Mouse (Mus musculus): ENCODE measurements around the gene Gm29094. TPM values are rescaled to one million over a fixed set of nuclear protein-coding genes. Genes with fewer than 3 reads are reported as not detected.
"Not testable (repeated sequence)": the region's sequence is repeated elsewhere in the genome, so short reads cannot be mapped to it uniquely, and the experiment has no call there.

Gene Gm29094
- polyA plus RNA-seq (2016; fragmentation: Nextera tagmentation; extraction: Ambion mirVana): not detected in 2 replicates

DNA sequence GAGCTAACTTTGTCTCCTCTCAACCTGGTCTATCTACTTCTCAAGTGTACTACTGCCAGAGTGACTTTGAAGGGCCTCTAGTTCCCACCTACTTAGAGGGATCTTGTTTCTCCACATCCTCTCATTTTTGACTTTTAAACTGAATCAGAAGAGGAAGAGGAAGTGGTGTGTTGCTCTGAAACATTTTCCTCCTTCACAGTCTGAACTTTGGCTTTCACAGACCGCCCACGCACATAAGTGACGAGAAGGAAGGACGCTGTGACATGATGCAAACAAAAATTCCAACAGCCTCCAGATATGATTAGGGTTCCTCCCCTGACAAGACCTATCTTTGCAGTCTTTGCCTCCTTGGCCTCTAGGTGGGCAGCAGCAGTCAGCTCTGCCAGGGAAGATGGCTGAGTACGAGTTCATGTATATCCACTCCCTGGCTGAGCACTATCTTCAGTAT is at the start of gene Gm29094, which contains the start of gene Bcl2a1b:
Gm29094 (plus strand) TSS at position 411 of the 448 bp plus-strand sequence.
Bcl2a1b (plus strand) TSS at position 241 of the 448 bp plus-strand sequence.
- H3K27ac ChIP-seq; H3K4me2 ChIP-seq; H3K9me3 ChIP-seq (replicated peaks); ATAC-seq; H3K4me1 ChIP-seq; H3K27me3 ChIP-seq (replicated peaks); H3K9ac ChIP-seq; H3K4me3 ChIP-seq; H3K36me3 ChIP-seq: not testable (repeated sequence)
- WGBS (ENCODE audit: insufficient replicate concordance): 35% methylated on average over 5 of the region's 5 CpGs

DNA sequence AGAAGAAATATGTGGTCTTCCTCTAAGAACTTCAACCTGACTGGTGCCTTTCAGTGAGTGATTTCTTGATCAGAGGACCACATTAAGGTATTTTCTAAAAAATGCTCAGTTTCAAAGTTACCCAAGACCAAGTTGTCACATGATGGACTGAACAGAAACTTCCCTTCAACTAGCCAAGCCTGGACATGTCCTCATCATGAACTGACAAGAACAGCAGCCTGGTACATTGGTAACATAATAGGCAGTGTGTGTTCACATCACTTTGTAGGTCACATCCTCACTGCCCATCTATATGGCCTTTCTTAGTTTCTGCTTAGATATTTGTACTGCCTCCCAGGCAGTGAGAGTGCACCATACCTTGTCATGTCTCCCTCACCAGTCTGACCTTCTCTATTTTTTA is 26.6 kb upstream of the Gm29094 start:
- not testable (repeated sequence) for H3K27me3 ChIP-seq (replicated peaks)

DNA sequence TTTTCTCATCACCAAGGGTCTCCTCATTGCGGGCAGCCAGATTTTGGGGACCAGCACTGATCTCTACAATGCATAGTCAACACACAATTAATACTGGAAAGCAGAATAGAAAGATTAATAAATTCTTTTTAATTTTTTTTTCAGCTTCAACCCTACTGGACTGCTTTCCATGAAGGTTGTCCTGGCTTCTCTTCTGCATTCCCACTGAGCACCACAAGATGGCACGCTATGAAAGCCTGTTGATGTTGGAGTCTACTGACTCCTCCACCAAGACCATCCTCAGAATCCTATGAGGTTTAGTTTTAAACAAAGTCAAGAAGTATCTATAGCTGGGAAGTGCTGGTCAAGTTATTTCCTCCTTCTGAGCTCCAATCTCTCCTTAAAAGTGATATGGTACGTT is 20.3 kb upstream of the Gm29094 start:
- not testable (repeated sequence) for ATAC-seq
- WGBS (ENCODE audit: insufficient replicate concordance): 28% methylated on average over 2 of the region's 3 CpGs

More for the DNA sequence above, 26.6 kb upstream of the Gm29094 start:
- not testable (repeated sequence) for H3K9me3 ChIP-seq (replicated peaks); ATAC-seq; H3K4me2 ChIP-seq; H3K36me3 ChIP-seq; H3K27ac ChIP-seq; H3K4me1 ChIP-seq; H3K9ac ChIP-seq; H3K4me3 ChIP-seq

DNA sequence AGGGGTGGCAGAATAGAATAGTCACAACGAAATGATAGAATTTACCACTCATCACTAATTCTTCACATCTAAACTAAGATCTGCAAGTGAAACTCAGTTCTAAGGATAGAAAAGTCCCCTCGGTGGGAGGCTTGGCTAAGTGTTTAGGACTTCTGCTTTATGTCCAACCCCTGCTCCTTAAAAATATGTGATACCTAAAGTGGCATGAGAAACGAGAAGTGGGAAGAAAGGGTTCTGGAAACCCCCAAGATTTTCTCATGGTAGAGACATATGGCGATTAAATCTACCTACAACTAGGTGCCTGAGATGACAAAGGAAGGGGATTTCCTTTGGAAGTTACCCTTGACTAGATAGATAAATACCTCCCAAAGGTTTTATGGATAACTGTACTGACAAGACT is 19.7 kb upstream of the Gm29094 start:
- not testable (repeated sequence) for H3K36me3 ChIP-seq; H3K27ac ChIP-seq; H3K4me2 ChIP-seq; H3K4me1 ChIP-seq; ATAC-seq; H3K4me3 ChIP-seq; H3K27me3 ChIP-seq (replicated peaks); H3K9me3 ChIP-seq (replicated peaks); H3K9ac ChIP-seq
- WGBS (ENCODE audit: insufficient replicate concordance): 41% methylated on average over 4 of the region's 4 CpGs

More for the DNA sequence above, 20.3 kb upstream of the Gm29094 start:
- H3K4me2 ChIP-seq; H3K4me1 ChIP-seq; H3K27me3 ChIP-seq (replicated peaks); H3K4me3 ChIP-seq; H3K36me3 ChIP-seq; H3K27ac ChIP-seq; H3K9me3 ChIP-seq (replicated peaks); H3K9ac ChIP-seq: not testable (repeated sequence)

DNA sequence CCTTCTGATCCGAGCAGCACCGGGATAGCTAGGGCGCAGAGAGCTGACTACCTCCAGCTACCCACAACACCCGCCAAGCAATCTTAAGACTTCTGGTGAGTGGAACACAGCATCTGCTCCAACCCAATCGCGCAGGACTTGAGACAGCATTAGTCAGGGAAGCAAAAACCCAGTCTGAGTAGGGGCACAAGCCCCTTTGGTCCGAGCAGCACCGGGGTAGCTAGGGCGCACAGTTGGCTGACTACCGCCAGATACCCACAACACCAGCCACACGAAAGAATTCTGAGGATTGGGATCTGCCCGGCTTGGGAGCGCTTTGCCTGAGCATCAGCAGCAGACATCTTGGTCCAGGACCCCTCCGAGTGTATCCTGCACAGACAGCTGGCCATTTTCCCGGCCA is 12.2 kb upstream of the Gm29094 start:
- 54% methylated on average over 15 of the region's 15 CpGs for WGBS (ENCODE audit: insufficient replicate concordance)
- H3K4me2 ChIP-seq; ATAC-seq; H3K9ac ChIP-seq; H3K36me3 ChIP-seq; H3K27me3 ChIP-seq (replicated peaks); H3K9me3 ChIP-seq (replicated peaks); H3K27ac ChIP-seq; H3K4me1 ChIP-seq; H3K4me3 ChIP-seq: not testable (repeated sequence)

DNA sequence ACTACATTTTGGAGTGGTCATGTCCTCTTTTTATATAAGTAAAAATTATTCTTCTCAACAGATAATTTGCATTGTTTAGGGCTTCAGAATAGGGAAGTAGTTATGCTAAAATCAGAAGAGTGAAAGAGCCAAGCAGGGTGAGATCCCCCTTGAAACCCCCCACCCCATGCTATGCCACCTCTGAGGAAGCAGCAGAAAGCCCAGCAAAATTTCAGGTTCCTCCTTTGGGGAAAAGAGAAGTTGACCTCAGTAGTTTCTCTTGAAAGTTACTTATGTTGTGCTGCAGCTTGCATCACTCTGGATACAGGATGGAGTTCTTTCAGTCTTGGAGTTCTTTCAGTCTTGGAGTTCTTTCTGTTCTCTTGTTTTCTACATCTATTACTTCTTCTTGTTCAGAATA is 3.7 kb upstream of the Gm29094 start:
- not testable (repeated sequence) for H3K27me3 ChIP-seq (replicated peaks); H3K9me3 ChIP-seq (replicated peaks); ATAC-seq; H3K36me3 ChIP-seq; H3K9ac ChIP-seq; H3K4me1 ChIP-seq; H3K27ac ChIP-seq; H3K4me2 ChIP-seq; H3K4me3 ChIP-seq

DNA sequence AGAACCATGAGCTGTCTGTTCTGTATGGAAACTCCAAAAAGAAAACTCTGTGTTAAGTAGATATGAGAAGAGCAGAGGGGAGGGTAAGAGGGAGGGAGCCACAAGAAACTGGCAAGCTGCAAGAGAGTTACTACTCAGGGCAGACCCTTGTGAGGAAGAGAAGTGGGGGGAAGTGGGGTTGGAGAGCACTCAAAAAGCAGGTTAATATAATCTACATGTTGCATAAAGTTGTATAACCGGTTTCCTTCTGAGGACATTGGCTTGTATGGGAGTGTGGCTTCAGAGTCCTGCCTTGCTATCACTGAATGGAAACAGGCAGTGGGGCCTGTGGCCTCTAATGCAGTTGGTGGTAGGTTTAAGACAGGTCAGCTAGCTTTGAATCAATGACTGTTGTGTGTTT is 1.7 kb upstream of the Gm29094 start:
- not testable (repeated sequence) for H3K4me2 ChIP-seq; H3K9me3 ChIP-seq (replicated peaks); H3K9ac ChIP-seq; ATAC-seq; H3K27ac ChIP-seq; H3K36me3 ChIP-seq; H3K4me3 ChIP-seq; H3K27me3 ChIP-seq (replicated peaks); H3K4me1 ChIP-seq
- WGBS (ENCODE audit: insufficient replicate concordance): 57% methylated on average over 1 of the region's 1 CpGs

DNA sequence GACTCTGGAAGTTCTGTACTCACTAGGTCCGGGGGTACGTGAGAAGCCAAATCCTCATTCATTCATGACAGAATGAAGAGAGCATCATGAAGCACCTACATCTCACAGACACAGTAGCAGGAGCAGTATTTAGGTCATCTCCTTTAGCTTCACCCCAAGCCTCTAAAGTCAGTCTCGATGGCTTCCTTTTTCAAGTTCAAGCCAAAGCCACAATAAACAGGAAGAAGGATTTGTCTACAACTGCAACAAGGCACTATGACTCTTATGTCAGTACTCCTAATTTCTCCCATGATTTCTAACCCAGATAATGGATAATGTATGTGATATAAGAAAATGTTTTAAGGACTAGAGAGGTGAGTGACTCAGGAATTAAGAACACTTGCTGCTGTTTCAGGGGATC is 830 bp upstream of the Gm29094 start:
- H3K4me2 ChIP-seq; H3K27ac ChIP-seq; H3K4me1 ChIP-seq; H3K36me3 ChIP-seq; ATAC-seq; H3K9me3 ChIP-seq (replicated peaks); H3K4me3 ChIP-seq; H3K27me3 ChIP-seq (replicated peaks); H3K9ac ChIP-seq: not testable (repeated sequence)
- 61% methylated on average over 3 of the region's 3 CpGs for WGBS (ENCODE audit: insufficient replicate concordance)

DNA sequence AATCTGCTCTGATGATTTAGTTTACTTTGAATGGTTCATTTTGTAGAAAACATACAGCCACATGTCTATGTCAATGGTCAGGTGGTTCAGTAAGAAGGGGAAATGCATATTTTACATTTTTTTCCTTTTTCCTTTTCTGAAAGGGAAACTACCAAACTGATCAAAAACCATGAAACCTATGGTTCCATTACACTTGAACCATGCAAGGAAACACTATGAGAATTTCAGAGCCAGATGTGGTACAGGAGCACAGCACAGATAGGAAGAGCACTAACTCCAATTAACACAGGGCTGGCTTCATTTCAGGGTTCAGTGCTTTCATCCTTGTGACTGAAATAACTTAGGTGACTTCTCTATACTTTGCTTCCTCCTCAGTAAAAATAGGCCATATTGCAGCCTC is 3.1 kb downstream of the Gm29094 start:
- H3K4me1 ChIP-seq; H3K36me3 ChIP-seq; H3K27me3 ChIP-seq (replicated peaks); H3K27ac ChIP-seq; H3K9me3 ChIP-seq (replicated peaks); H3K4me2 ChIP-seq; ATAC-seq; H3K9ac ChIP-seq; H3K4me3 ChIP-seq: not testable (repeated sequence)

DNA sequence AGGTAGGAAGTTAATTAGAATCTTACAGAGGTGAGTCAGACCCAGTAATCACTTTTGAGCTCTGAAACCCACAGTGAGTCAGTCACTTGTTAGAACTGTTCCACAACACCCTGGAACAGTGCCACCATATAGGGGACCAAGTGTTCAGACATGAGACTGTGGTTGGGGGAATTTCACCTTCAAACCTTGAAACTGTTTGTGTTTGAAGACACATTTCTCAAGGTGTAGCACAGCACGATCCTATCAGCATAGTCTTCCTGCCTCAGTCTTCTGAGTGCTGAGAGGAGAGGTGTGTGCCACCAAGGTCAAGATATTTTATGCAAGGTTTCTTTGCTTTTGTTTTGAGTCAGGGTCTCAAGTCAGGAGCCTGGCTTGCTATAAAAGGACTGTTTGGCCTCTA is 9.8 kb downstream of the Gm29094 start:
- H3K9me3 ChIP-seq (replicated peaks); H3K9ac ChIP-seq; ATAC-seq; H3K27ac ChIP-seq; H3K36me3 ChIP-seq; H3K4me1 ChIP-seq; H3K4me3 ChIP-seq; H3K4me2 ChIP-seq; H3K27me3 ChIP-seq (replicated peaks): not testable (repeated sequence)
- 59% methylated on average over 1 of the region's 1 CpGs for WGBS (ENCODE audit: insufficient replicate concordance)

DNA sequence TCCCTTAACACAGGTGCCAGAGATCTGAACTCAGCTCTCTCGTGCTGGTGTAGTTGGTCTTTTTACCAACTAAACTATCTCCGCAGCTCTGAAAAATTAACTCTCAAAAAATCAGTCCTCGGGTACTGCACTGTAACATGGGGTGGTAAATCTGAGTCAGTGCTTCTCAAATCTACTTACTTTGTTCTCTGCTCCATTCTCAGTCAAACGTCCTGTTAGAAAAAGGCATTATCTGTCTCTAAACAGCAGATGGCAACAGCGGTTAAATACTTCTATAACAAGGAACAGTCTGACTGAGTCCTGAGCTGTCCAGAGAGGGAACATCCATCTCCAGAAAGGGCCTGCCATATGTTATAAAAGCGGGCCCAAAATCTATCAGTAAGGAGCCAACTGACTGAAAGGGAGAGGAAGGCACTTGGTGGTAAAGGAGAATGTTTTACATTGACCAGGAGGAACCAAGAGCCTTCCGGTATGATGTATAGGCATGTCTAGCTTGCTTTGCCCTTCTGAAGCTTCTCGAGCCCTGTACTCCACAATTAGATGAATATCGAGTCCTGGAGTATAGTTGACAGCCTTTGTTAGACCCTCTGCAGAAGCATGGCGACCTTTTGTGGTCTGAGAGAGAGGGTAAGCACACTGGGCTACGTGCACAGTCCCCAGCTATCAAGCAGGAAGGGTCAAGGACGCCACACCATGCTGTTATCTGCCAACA is 11.3 kb downstream of the Gm29094 start, which contains the start of gene Mthfs:
Mthfs (plus strand) TSS at position 324 of the 712 bp plus-strand sequence.
- H3K9ac ChIP-seq: peak within 1 kb of the TSS; percentile 35; the same call in 1 of the 2 replicates
- not testable (repeated sequence) for H3K4me1 ChIP-seq; H3K36me3 ChIP-seq; H3K9me3 ChIP-seq (replicated peaks); H3K27me3 ChIP-seq (replicated peaks)
- WGBS (ENCODE audit: insufficient replicate concordance): 20% methylated on average over 10 of the region's 12 CpGs
- peak within 1 kb of the TSS; percentile 56 for H3K4me2 ChIP-seq
- peak within 1 kb of the TSS; percentile 47 for H3K4me3 ChIP-seq
- ATAC-seq: peak; percentile 35
- H3K27ac ChIP-seq: peak within 1 kb of the TSS; percentile 76; the same call in 1 of the 2 replicates

DNA sequence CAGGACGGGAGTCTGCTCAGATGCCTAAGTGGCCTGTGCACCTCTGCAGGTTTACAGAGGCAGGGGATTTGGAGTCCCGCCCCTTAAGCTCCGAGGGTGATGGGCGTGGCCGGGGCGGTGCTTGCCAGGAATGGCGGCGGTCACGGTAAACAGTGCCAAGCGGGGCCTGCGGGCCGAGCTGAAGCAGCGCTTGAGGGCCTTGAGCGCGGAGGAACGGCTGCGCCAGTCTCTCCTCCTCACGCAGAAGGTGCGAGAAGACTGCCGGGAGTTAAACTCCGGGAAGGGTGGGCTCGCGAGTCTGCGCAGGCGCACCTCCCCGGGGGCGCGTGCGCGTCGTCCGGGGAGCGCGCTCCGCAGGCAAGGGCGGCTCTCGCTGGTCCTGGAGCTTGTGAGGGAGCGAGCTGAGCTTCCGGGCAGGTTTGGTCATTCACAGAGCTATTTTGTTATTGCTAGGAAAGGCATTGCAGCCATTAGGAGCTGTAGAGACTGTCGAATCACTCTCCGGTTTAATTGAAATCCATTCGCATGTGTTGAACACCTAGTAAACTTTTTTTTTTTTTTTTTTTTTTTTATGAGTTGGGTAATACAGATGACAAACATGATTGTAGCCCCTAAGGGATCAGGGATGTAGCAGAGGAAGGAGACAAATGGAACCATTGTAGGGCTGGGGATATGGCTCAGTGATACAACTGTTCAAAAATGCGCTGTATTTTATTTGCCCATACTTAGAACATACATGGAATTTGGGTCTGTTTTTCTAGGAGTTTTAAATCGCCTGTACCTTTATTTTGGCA is 12.1 kb downstream of the Gm29094 start:
- Histone ChIP-seq H3K4me2 (peak overlapping the region; percentile 56), H3K4me3 (peak overlapping the region; percentile 47), H3K27ac (peak overlapping the region; percentile 76; the same call in 1 of the 2 replicates), H3K9ac (peak overlapping the region; percentile 35; the same call in 1 of the 2 replicates)
- H3K9me3 ChIP-seq (replicated peaks); H3K36me3 ChIP-seq; H3K27me3 ChIP-seq (replicated peaks); H3K4me1 ChIP-seq: not testable (repeated sequence)
- ATAC-seq: peak; percentile 95
- WGBS (ENCODE audit: insufficient replicate concordance): 6% methylated on average over 8 of the region's 44 CpGs

Data from liver, embryonic 12.5 days (tissue).